Mouse (Mus musculus) CH12.LX (cell line): ENCODE measurements at regions not wholly inside any gene's neighbourhood (a gene's known extent, or its start where the extent isn't known, plus 50 kb on each side); places are given as distances from the start of the nearest gene placed in this dataset.

ENCODE experiments used
- CHD2 ChIP-seq: IDR thresholded peaks from 2 replicates; pipeline ENCODE4 v1.6.1; 2011; ENCODE audit warnings: low read length, improper control_type of control experiment
- CTCF ChIP-seq, 2 experiments: IDR thresholded peaks in 1 of 2; conservative IDR thresholded peaks in 1 of 2; 2 replicates each; pipeline ENCODE4 v1.5.1; 2011 to 2012; ENCODE audit warnings: low read depth in 2 of 2, low read length in 2 of 2, improper control_type of control experiment in 1 of 2, inconsistent platforms in 1 of 2, mild to moderate bottlenecking in 1 of 2, moderate library complexity in 1 of 2
- ETS1 ChIP-seq: conservative IDR thresholded peaks from 2 replicates; pipeline ENCODE4 v1.6.1; 2012; ENCODE audit warnings: low read depth, mild to moderate bottlenecking, inconsistent platforms, low read length, improper control_type of control experiment, moderate library complexity
- POLR2A ChIP-seq: IDR thresholded peaks from 2 replicates; pipeline ENCODE4 v1.6.1; 2011; ENCODE audit warnings: low read depth, mild to moderate bottlenecking, improper control_type of control experiment, low read length

- peak in 1 of 2 experiments; percentile 30; a peak in 2 of 4 replicates for TF ChIP-seq CTCF (conservative IDR thresholded peaks at IDR 0.05 in 1 of 2, IDR thresholded peaks at IDR 0.05 in 1 of 2; ENCODE audit: low read depth in 2 of 2, low read length in 2 of 2)
- no peak for TF ChIP-seq ETS1
- TF ChIP-seq POLR2A: no peak
- TF ChIP-seq CHD2: no peak
Observed at GRCm38 (mm10) chr15:88535516-88535915, 64.6 kb upstream of the Zdhhc25 start.
